Mouse (Mus musculus): ENCODE data around the gene Zmat5. TPM values are rescaled to one million over a fixed set of nuclear protein-coding genes. Genes with fewer than 3 reads are reported as not detected.

Zmat5 gene
- polyA plus RNA-seq, 1 experiment from 2014 or later, result 51.5 TPM

GRCm38 (mm10) chr11:4675126-4675562 is 29.3 kb upstream of the Zmat5 start:
- Histone ChIP-seq H3K4me3 (ENCODE audit: low read length) (no peak overlapping the region), H3K27me3 (ENCODE audit: control insufficient read depth, insufficient read depth, low read length) (no peaks in the 10 kb centered on the region), H3K27ac (ENCODE audit: low read length) (no peak overlapping the region), H3K4me1 (ENCODE audit: control insufficient read depth, insufficient read depth, low read length) (peaks cover 5% of the 10 kb centered on the region), H3K9me3 (replicated peaks; ENCODE audit: control insufficient read depth, low read length) (no peaks in the 10 kb centered on the region), H3K4me2 (ENCODE audit: low read depth, low read length) (no peak overlapping the region), H3K36me3 (ENCODE audit: control insufficient read depth, insufficient read depth) (peaks cover 13% of the 10 kb centered on the region), H3K9ac (ENCODE audit: low read length) (no peak overlapping the region)
- no peak for ATAC-seq (replicated peaks; ENCODE audit: extremely low read depth, insufficient read depth, low FRiP score)
- WGBS, result 83% methylated on average over 6 of the region's 6 CpGs

DNA sequence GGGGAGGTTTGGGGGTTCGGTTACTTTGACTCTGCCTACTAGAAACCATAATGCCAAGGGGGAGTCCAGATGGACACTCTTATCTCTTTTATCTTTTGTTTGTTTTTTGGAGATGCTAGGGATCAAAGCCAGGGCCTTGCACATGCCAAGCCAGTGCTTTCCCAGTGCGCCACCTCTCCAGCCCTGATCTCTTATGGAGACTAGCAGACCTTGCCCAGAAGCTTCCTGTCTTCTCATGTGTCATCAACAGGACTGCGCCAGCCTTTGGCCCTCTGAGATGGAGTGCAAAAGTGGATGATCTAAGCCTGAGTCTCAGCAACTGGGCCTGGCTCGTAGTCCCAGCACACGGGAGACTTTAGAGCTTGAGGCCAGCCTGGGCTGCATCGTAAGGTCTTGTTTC is 28.8 kb upstream of the Zmat5 start:
- H3K36me3 ChIP-seq (ENCODE audit: control insufficient read depth, insufficient read depth), result peaks cover 14% of the 10 kb centered on the region
- H3K9me3 ChIP-seq (replicated peaks; ENCODE audit: control insufficient read depth, low read length), result no peaks in the 10 kb centered on the region
- 83% methylated on average over 6 of the region's 6 CpGs for WGBS
- ATAC-seq (replicated peaks; ENCODE audit: extremely low read depth, insufficient read depth, low FRiP score), result no peak
- no peak overlapping the region for H3K4me3 ChIP-seq (ENCODE audit: low read length)
- H3K27ac ChIP-seq (ENCODE audit: low read length), result no peak overlapping the region
- no peaks in the 10 kb centered on the region for H3K27me3 ChIP-seq (ENCODE audit: control insufficient read depth, insufficient read depth, low read length)
- H3K4me1 ChIP-seq (ENCODE audit: control insufficient read depth, insufficient read depth, low read length), result peaks cover 5% of the 10 kb centered on the region
- no peak overlapping the region for H3K4me2 ChIP-seq (ENCODE audit: low read depth, low read length)
- H3K9ac ChIP-seq (ENCODE audit: low read length), result no peak overlapping the region

DNA sequence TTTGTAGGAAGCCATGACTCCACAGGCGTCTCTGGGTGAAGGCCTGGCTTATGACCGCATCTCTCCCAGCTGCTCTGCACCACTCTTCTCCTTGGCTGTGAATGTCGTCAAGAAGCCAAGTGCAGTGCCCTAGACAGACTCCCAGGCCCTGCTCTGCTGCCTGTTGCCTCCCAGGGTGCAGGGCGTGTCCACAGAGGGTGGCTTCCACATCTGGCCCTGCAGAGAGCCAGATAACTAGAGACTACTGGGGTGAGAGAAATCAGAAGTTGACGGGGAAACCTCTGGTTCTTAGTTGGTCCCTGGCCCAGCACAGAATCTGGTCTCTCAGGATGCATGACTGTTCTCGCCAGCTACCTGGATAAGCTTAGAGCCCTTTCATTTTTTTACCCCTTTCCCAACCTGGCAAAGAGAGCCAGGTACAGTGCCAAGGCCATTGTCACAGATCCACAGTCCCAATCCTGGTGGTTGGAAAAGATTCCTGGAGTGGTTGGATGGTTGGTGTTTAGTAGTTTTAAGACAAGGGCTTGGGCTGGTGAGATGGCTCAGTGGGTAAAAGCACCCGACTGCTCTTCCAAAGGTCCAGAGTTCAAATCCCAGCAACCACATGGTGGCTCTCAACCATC is 27.1 kb upstream of the Zmat5 start:
- WGBS, result 91% methylated on average over 7 of the region's 7 CpGs
- no peak overlapping the region for H3K4me3 ChIP-seq (ENCODE audit: low read length)
- H3K9ac ChIP-seq (ENCODE audit: low read length), result no peak overlapping the region
- ATAC-seq (replicated peaks; ENCODE audit: extremely low read depth, insufficient read depth, low FRiP score), result no peak
- H3K4me2 ChIP-seq (ENCODE audit: low read depth, low read length), result no peak overlapping the region
- no peaks in the 10 kb centered on the region for H3K9me3 ChIP-seq (replicated peaks; ENCODE audit: control insufficient read depth, low read length)
- H3K4me1 ChIP-seq (ENCODE audit: control insufficient read depth, insufficient read depth, low read length), result no peaks in the 10 kb centered on the region; the same call in 1 of the 2 replicates
- no peaks in the 10 kb centered on the region for H3K27me3 ChIP-seq (ENCODE audit: control insufficient read depth, insufficient read depth, low read length)
- no peak overlapping the region for H3K27ac ChIP-seq (ENCODE audit: low read length)
- peaks cover 24% of the 10 kb centered on the region for H3K36me3 ChIP-seq (ENCODE audit: control insufficient read depth, insufficient read depth)

DNA sequence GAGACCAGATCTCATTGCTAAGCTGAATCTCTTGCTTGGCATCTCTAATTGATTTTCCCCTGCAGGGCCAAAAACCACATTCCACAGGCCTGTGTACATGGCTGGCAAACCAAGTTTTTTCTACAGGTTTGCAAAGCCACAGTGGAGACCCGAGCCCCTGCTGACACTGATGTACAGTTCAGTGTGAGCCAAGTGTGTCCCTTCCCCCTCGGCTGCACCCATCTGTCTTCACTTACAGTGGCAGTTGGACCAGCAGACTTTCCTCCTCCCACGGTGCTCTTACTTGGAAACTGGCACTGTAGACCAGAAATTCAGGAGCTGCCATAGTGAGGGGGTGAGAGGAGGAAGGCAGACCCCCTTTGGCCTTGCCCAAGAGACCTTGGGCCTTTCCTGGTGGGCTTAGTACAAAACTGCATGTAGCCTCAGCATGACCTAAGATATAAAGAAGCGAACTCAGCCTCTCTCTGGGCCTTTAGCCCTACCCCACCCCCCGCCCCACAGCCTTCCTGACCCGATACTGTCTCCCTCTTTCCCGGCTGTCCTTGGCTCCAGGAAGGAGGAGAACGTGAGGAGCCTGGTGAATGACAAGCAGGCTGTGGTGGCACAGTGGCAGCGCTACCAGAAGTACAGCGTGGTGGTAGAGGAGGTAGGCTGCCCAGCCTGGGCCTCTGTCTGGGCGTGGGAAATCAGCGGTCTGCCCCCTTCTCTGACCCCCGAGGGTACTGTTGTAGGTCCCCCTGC is 25.6 kb upstream of the Zmat5 start:
- ATAC-seq (replicated peaks; ENCODE audit: extremely low read depth, insufficient read depth, low FRiP score), result no peak
- no peak overlapping the region for H3K4me3 ChIP-seq (ENCODE audit: low read length)
- 68% methylated on average over 13 of the region's 13 CpGs for WGBS

DNA sequence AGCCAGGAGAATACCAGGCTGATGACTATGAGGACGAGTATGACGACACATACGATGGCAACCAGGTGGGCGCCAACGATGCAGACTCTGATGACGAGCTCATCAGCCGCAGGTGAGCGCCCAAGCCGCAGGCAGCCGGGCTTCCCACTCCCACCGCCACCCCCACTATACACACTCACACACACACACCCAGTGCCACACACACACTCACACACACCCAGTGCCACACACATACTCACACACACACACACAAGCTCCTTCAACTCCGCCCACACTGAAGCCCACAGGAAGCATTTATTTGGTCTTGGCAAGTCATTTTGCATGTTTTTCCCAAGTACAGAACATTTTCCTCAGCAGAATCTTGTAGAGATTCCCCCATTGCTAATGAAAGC is 25.0 kb upstream of the Zmat5 start:
- no peak overlapping the region for H3K4me2 ChIP-seq (ENCODE audit: low read depth, low read length)
- no peak overlapping the region for H3K4me3 ChIP-seq (ENCODE audit: low read length)
- H3K36me3 ChIP-seq (ENCODE audit: control insufficient read depth, insufficient read depth), result peaks cover 23% of the 10 kb centered on the region
- ATAC-seq (replicated peaks; ENCODE audit: extremely low read depth, insufficient read depth, low FRiP score), result no peak
- no peak overlapping the region for H3K27ac ChIP-seq (ENCODE audit: low read length)
- H3K27me3 ChIP-seq (ENCODE audit: control insufficient read depth, insufficient read depth, low read length), result no peaks in the 10 kb centered on the region
- H3K9me3 ChIP-seq (replicated peaks; ENCODE audit: control insufficient read depth, low read length), result no peaks in the 10 kb centered on the region
- 95% methylated on average over 12 of the region's 12 CpGs for WGBS
- H3K9ac ChIP-seq (ENCODE audit: low read length), result no peak overlapping the region
- H3K4me1 ChIP-seq (ENCODE audit: control insufficient read depth, insufficient read depth, low read length), result no peaks in the 10 kb centered on the region; the same call in 1 of the 2 replicates

More for the DNA sequence above, 25.6 kb upstream of the Zmat5 start:
- H3K9ac ChIP-seq (ENCODE audit: low read length), result no peak overlapping the region
- no peaks in the 10 kb centered on the region; the same call in 1 of the 2 replicates for H3K4me1 ChIP-seq (ENCODE audit: control insufficient read depth, insufficient read depth, low read length)
- no peak overlapping the region for H3K27ac ChIP-seq (ENCODE audit: low read length)
- no peak overlapping the region for H3K4me2 ChIP-seq (ENCODE audit: low read depth, low read length)
- no peaks in the 10 kb centered on the region for H3K27me3 ChIP-seq (ENCODE audit: control insufficient read depth, insufficient read depth, low read length)
- H3K9me3 ChIP-seq (replicated peaks; ENCODE audit: control insufficient read depth, low read length), result no peaks in the 10 kb centered on the region
- peaks cover 23% of the 10 kb centered on the region for H3K36me3 ChIP-seq (ENCODE audit: control insufficient read depth, insufficient read depth)

GRCm38 (mm10) chr11:4680126-4680525 is 24.4 kb upstream of the Zmat5 start:
- WGBS, result 48% methylated on average over 3 of the region's 3 CpGs
- Histone ChIP-seq H3K9ac (ENCODE audit: low read length) (no peak overlapping the region), H3K27ac (ENCODE audit: low read length) (no peak overlapping the region), H3K36me3 (ENCODE audit: control insufficient read depth, insufficient read depth) (peaks cover 23% of the 10 kb centered on the region), H3K27me3 (ENCODE audit: control insufficient read depth, insufficient read depth, low read length) (no peaks in the 10 kb centered on the region), H3K4me2 (ENCODE audit: low read depth, low read length) (no peak overlapping the region), H3K4me1 (ENCODE audit: control insufficient read depth, insufficient read depth, low read length) (peaks cover 2% of the 10 kb centered on the region), H3K4me3 (ENCODE audit: low read length) (no peak overlapping the region), H3K9me3 (replicated peaks; ENCODE audit: control insufficient read depth, low read length) (no peaks in the 10 kb centered on the region)
- ATAC-seq (replicated peaks; ENCODE audit: extremely low read depth, insufficient read depth, low FRiP score), result no peak

- Histone ChIP-seq H3K4me3 (ENCODE audit: low read length) (no peak overlapping the region), H3K36me3 (ENCODE audit: control insufficient read depth, insufficient read depth) (peaks cover 18% of the 10 kb centered on the region), H3K4me1 (ENCODE audit: control insufficient read depth, insufficient read depth, low read length) (peaks cover 6% of the 10 kb centered on the region), H3K27me3 (ENCODE audit: control insufficient read depth, insufficient read depth, low read length) (no peaks in the 10 kb centered on the region), H3K27ac (ENCODE audit: low read length) (no peak overlapping the region), H3K9ac (ENCODE audit: low read length) (no peak overlapping the region), H3K9me3 (replicated peaks; ENCODE audit: control insufficient read depth, low read length) (no peaks in the 10 kb centered on the region), H3K4me2 (ENCODE audit: low read depth, low read length) (no peak overlapping the region)
- WGBS, result 85% methylated on average over 6 of the region's 6 CpGs
- no peak for ATAC-seq (replicated peaks; ENCODE audit: extremely low read depth, insufficient read depth, low FRiP score)
Observed at GRCm38 (mm10) chr11:4683516-4683915, 21.0 kb upstream of the Zmat5 start.

- Histone ChIP-seq H3K4me1 (ENCODE audit: control insufficient read depth, insufficient read depth, low read length) (peaks cover 6% of the 10 kb centered on the region), H3K4me2 (ENCODE audit: low read depth, low read length) (no peak overlapping the region), H3K4me3 (ENCODE audit: low read length) (no peak overlapping the region), H3K27me3 (ENCODE audit: control insufficient read depth, insufficient read depth, low read length) (no peaks in the 10 kb centered on the region), H3K9ac (ENCODE audit: low read length) (no peak overlapping the region), H3K27ac (ENCODE audit: low read length) (no peak overlapping the region), H3K9me3 (replicated peaks; ENCODE audit: control insufficient read depth, low read length) (no peaks in the 10 kb centered on the region), H3K36me3 (ENCODE audit: control insufficient read depth, insufficient read depth) (peaks cover 18% of the 10 kb centered on the region)
- 68% methylated on average over 6 of the region's 6 CpGs for WGBS
- no peak for ATAC-seq (replicated peaks; ENCODE audit: extremely low read depth, insufficient read depth, low FRiP score)
Observed at GRCm38 (mm10) chr11:4684186-4684585, 20.3 kb upstream of the Zmat5 start.

- Histone ChIP-seq H3K4me1 (ENCODE audit: control insufficient read depth, insufficient read depth, low read length) (peaks cover 6% of the 10 kb centered on the region), H3K9ac (ENCODE audit: low read length) (no peak overlapping the region), H3K4me2 (ENCODE audit: low read depth, low read length) (no peak overlapping the region), H3K27me3 (ENCODE audit: control insufficient read depth, insufficient read depth, low read length) (no peaks in the 10 kb centered on the region), H3K36me3 (ENCODE audit: control insufficient read depth, insufficient read depth) (peaks cover 18% of the 10 kb centered on the region), H3K9me3 (replicated peaks; ENCODE audit: control insufficient read depth, low read length) (no peaks in the 10 kb centered on the region), H3K4me3 (ENCODE audit: low read length) (no peak overlapping the region), H3K27ac (ENCODE audit: low read length) (no peak overlapping the region)
- no peak for ATAC-seq (replicated peaks; ENCODE audit: extremely low read depth, insufficient read depth, low FRiP score)
- 50% methylated on average over 4 of the region's 4 CpGs for WGBS
Observed at GRCm38 (mm10) chr11:4685071-4685470, 19.4 kb upstream of the Zmat5 start.

Data from heart, embryonic 16.5 days (tissue).